Mouse (Mus musculus) midbrain, embryonic 11.5 days (tissue): ENCODE measurements around the gene Inpp5d. TPM values are rescaled to one million over a fixed set of nuclear protein-coding genes. Genes with fewer than 3 reads are reported as not detected.
A peak's percentile ranks its signal among the peaks of the same experiment; 100 is the strongest.

Experiments used
- ATAC-seq: fragments of 200-750 bp; cut with Nextera tagmentation; 2 replicates; pipeline ENCODE4 v1.8.0; 2017; ENCODE audit warnings: moderate TSS enrichment, moderate library complexity; ENCODE audit not compliant: low FRiP score
- DNase-seq: peaks from one replicate; pipeline ENCODE4 v3.0.0; 2015; ENCODE audit warnings: low spot score; ENCODE audit errors: missing footprints
- H3K27ac ChIP-seq: fragments of 300-500 bp; sonication (generic); 2 replicates; pipeline ENCODE4 v1.5.1; 2014; ENCODE audit warnings: low read depth, low read length
- H3K27me3 ChIP-seq: fragments of 300-500 bp; sonication (generic); 2 replicates; pipeline ENCODE4 v1.6.1; 2014; ENCODE audit warnings: mild to moderate bottlenecking, low read length, moderate library complexity, mixed read lengths; ENCODE audit not compliant: control insufficient read depth, insufficient read depth
- H3K36me3 ChIP-seq: fragments of 300-500 bp; sonication (generic); 2 replicates; pipeline ENCODE4 v1.6.1; 2014; ENCODE audit warnings: mild to moderate bottlenecking, low read length, moderate library complexity, mixed read lengths; ENCODE audit not compliant: control insufficient read depth, insufficient read depth
- H3K4me1 ChIP-seq: fragments of 300-500 bp; sonication (generic); 2 replicates; pipeline ENCODE4 v1.6.1; 2014; ENCODE audit warnings: low read length; ENCODE audit not compliant: control insufficient read depth, insufficient read depth
- H3K4me2 ChIP-seq: fragments of 300-500 bp; sonication (generic); 2 replicates; pipeline ENCODE4 v1.6.1; 2014; ENCODE audit warnings: mild to moderate bottlenecking, moderate library complexity
- H3K4me3 ChIP-seq: fragments of 300-500 bp; sonication (generic); 2 replicates; pipeline ENCODE4 v1.5.1; 2014; ENCODE audit warnings: low read depth, low read length
- H3K9ac ChIP-seq: fragments of 300-500 bp; sonication (generic); 2 replicates; pipeline ENCODE4 v1.6.1; 2014; ENCODE audit warnings: low read length
- H3K9me3 ChIP-seq: fragments of 300-500 bp; sonication (generic); 2 replicates; pipeline ENCODE4 v1.6.1; 2016; ENCODE audit warnings: low read length; ENCODE audit not compliant: control insufficient read depth
- WGBS: fragments of 180-500 bp; shearing (Covaris S2); extraction: QIAGEN DNeasy Blood & Tissue Kit; methylation state at CpG from one replicate; pipeline ENCODE4 v1.1.7; 2014; 5-methylcytosine and 5-hydroxymethylcytosine counted together
- polyA plus RNA-seq: library from polyadenylated mRNA; unstranded; fragments of >200 nt; fragmentation: Nextera tagmentation; extraction: Ambion mirVana; gene quantifications from 2 replicates; pipeline ENCODE4 v1.2.1, GENCODE M21; 2014

Inpp5d gene
- polyA plus RNA-seq, 1 experiment from 2014 or later: 4.8 TPM

DNA sequence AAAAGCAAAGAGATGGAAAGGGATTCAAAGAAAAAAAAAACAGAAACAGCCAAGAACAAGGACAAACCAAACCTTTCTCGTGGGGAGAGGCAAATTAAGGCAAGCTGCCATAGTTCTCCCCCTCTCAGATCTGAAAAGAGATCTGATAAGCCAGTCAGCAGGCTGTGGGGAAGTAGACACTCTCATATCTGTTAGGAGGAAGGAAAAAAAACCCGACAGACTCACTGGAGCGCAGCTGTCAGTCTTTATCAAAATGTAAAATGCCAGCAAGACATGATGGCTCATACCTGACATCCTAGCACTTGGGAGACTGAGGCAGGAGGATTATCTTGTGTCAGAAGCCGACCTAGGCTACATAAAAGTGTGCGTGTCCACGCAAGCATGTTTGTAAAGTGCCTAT is 12.1 kb downstream of the Inpp5d start:
- Histone ChIP-seq H3K4me2 (no peak overlapping the region), H3K9ac (no peak overlapping the region), H3K4me3 (no peak overlapping the region), H3K27ac (no peak overlapping the region), H3K4me1 (no peaks in the 10 kb centered on the region), H3K36me3 (no peaks in the 10 kb centered on the region), H3K27me3 (no peaks in the 10 kb centered on the region), H3K9me3 (no peaks in the 10 kb centered on the region)
- no peak for DNase-seq
- WGBS: 85% methylated on average over 6 of the region's 6 CpGs
- no peak for ATAC-seq

GRCm38 (mm10) chr1:87636716-87637117 is 16.6 kb downstream of the Inpp5d start:
- Histone ChIP-seq H3K27me3 (no peaks in the 10 kb centered on the region), H3K9me3 (no peaks in the 10 kb centered on the region), H3K4me1 (no peaks in the 10 kb centered on the region), H3K9ac (no peak overlapping the region), H3K27ac (no peak overlapping the region), H3K4me2 (no peak overlapping the region), H3K36me3 (no peaks in the 10 kb centered on the region), H3K4me3 (no peak overlapping the region)
- ATAC-seq (no peak), DNase-seq (no peak)
- WGBS: 91% methylated on average over 12 of the region's 12 CpGs

DNA sequence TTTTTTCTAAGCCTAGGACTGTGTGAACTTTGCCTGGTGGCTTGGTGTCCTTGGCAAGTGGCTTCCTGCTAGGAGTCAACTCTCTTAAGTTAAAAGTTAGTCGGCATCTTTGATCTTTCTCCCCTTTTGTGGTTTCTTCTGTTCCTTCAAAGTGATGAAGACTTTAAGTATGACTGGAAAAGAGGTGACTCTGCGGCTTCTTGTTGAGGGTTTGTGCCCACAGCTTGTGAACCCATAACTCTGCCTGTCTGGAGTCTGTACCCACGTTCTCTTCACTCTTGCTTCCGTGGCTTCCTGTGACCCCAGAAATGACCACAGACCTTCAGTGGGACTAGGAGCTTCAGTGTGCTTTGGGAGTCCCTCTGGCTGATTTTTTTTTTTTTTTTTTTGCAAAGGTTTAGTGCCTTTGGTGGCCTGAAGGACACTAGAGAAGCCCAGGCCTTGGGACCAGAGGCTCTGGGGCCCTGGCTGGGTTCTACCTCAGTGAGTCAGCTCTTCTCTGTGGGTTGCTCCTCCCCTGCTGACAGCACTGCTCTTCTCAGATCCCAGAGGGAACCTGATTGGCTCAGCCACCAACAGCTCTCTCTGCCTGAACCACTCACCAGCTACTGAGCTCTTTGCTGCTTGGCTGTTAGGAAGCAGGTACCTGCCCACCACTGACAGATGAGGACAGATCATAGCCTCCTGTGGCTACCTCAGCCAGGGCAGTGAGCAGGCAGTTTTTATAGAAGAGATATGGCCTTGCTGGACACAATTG is 17.2 kb downstream of the Inpp5d start:
- no peak overlapping the region for H3K9ac ChIP-seq
- ATAC-seq: peak; percentile 46; the same call in 1 of the 2 replicates
- no peaks in the 10 kb centered on the region for H3K4me1 ChIP-seq
- DNase-seq: no peak
- H3K36me3 ChIP-seq: no peaks in the 10 kb centered on the region
- H3K4me2 ChIP-seq: no peak overlapping the region
- no peaks in the 10 kb centered on the region for H3K9me3 ChIP-seq
- no peaks in the 10 kb centered on the region for H3K27me3 ChIP-seq
- no peak overlapping the region for H3K27ac ChIP-seq
- WGBS: 88% methylated on average over 4 of the region's 4 CpGs
- no peak overlapping the region for H3K4me3 ChIP-seq

GRCm38 (mm10) chr1:87637878-87638600 is 17.9 kb downstream of the Inpp5d start:
- no peak for ATAC-seq
- no peaks in the 10 kb centered on the region for H3K27me3 ChIP-seq
- H3K27ac ChIP-seq: no peak overlapping the region
- WGBS: 90% methylated on average over 4 of the region's 4 CpGs
- H3K4me1 ChIP-seq: no peaks in the 10 kb centered on the region
- H3K4me2 ChIP-seq: no peak overlapping the region
- DNase-seq: no peak
- H3K9me3 ChIP-seq: no peaks in the 10 kb centered on the region
- H3K36me3 ChIP-seq: no peaks in the 10 kb centered on the region
- no peak overlapping the region for H3K9ac ChIP-seq
- no peak overlapping the region for H3K4me3 ChIP-seq

- Histone ChIP-seq H3K4me2 (no peak overlapping the region), H3K27ac (no peak overlapping the region; the same call in 1 of the 2 replicates), H3K4me3 (no peak overlapping the region), H3K36me3 (no peaks in the 10 kb centered on the region), H3K27me3 (no peaks in the 10 kb centered on the region), H3K4me1 (no peaks in the 10 kb centered on the region), H3K9me3 (no peaks in the 10 kb centered on the region), H3K9ac (no peak overlapping the region)
- no peak for DNase-seq
- 86% methylated on average over 8 of the region's 8 CpGs for WGBS
- no peak for ATAC-seq
These were observed 19.6 kb downstream of the Inpp5d start for GRCm38 (mm10) chr1:87639724-87640123.

GRCm38 (mm10) chr1:87640165-87640661 is 20.1 kb downstream of the Inpp5d start:
- Histone ChIP-seq H3K27me3 (no peaks in the 10 kb centered on the region), H3K4me3 (no peak overlapping the region), H3K36me3 (no peaks in the 10 kb centered on the region), H3K9ac (no peak overlapping the region), H3K4me2 (no peak overlapping the region), H3K4me1 (no peaks in the 10 kb centered on the region), H3K27ac (no peak overlapping the region; the same call in 1 of the 2 replicates), H3K9me3 (no peaks in the 10 kb centered on the region)
- 86% methylated on average over 17 of the region's 17 CpGs for WGBS
- ATAC-seq (no peak), DNase-seq (no peak)

DNA sequence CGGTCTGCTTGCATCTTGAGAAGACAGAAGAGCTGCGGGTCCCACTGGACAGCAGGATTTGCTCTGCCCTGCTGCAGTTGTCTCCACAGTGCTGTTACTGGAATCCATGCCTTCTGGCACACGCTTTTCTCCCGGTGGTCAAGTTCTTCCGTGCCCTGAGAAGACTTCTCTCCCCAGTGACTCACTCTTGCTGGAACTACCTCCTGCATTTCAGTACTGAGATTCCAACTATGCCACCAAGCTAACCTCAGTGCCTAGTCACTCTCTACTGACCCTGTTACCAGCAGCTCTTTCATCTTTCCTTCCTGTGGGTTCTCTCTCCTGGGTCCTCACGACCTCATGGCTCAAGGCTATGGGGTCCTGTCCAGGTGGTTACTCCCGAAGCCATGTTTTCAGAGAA is 22.9 kb downstream of the Inpp5d start:
- DNase-seq (no peak), ATAC-seq (no peak)
- no peaks in the 10 kb centered on the region for H3K27me3 ChIP-seq
- no peak overlapping the region for H3K4me2 ChIP-seq
- no peaks in the 10 kb centered on the region for H3K4me1 ChIP-seq
- no peak overlapping the region for H3K9ac ChIP-seq
- whole genome bisulfite sequencing: 84% methylated on average over 7 of the region's 7 CpGs
- H3K27ac ChIP-seq: no peak overlapping the region
- no peak overlapping the region for H3K4me3 ChIP-seq
- no peaks in the 10 kb centered on the region for H3K9me3 ChIP-seq
- H3K36me3 ChIP-seq: no peaks in the 10 kb centered on the region

DNA sequence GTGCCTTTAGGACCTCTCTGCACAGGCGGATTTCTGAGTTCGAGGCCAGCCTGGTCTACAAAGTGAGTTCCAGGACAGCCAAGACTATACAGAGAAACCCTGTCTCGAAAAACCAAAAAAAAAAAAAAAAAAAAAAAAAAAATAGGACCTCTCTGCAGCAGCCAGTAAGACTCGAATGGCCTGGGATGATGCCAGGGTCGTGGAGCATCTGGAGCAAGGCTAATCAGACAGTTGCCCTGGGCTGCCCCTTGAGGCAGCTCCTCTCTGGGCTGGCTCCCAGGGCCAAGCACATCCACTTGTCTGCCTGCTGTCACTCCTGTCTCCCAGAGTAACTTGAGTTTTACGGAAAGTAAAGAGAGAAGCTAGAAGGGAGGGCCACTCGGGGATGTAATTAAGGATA is 24.9 kb downstream of the Inpp5d start:
- Histone ChIP-seq H3K9ac (no peak overlapping the region), H3K4me2 (no peak overlapping the region), H3K36me3 (no peaks in the 10 kb centered on the region), H3K27ac (no peak overlapping the region), H3K4me3 (no peak overlapping the region), H3K9me3 (no peaks in the 10 kb centered on the region), H3K27me3 (no peaks in the 10 kb centered on the region), H3K4me1 (no peaks in the 10 kb centered on the region)
- ATAC-seq (no peak), DNase-seq (no peak)
- WGBS: 80% methylated on average over 7 of the region's 7 CpGs

GRCm38 (mm10) chr1:87645748-87646147 is 25.6 kb downstream of the Inpp5d start:
- H3K4me1 ChIP-seq: no peaks in the 10 kb centered on the region
- H3K27ac ChIP-seq: no peak overlapping the region
- no peaks in the 10 kb centered on the region for H3K9me3 ChIP-seq
- no peaks in the 10 kb centered on the region for H3K36me3 ChIP-seq
- 80% methylated on average over 6 of the region's 6 CpGs for WGBS
- no peak overlapping the region for H3K9ac ChIP-seq
- DNase-seq: no peak
- no peaks in the 10 kb centered on the region for H3K27me3 ChIP-seq
- H3K4me2 ChIP-seq: no peak overlapping the region
- H3K4me3 ChIP-seq: no peak overlapping the region
- no peak for ATAC-seq
